Mouse (Mus musculus) MEL (cell line): Measurements from ENCODE around the gene Stac3. TPM values are rescaled to one million over a fixed set of nuclear protein-coding genes. Genes with fewer than 3 reads are reported as not detected.

Experiments
- DNase-seq: peaks from one replicate; pipeline ENCODE4 v3.0.0; 2011; ENCODE audit warnings: low read depth, low spot score
- H3K27ac ChIP-seq: 2 replicates; pipeline ENCODE4 v1.5.1; 2012; ENCODE audit warnings: low read depth, mild to moderate bottlenecking, control low read depth, low read length, moderate library complexity; ENCODE audit not compliant: control insufficient read depth
- H3K27me3 ChIP-seq, 2 experiments: fragments of 150-350 bp in 1 of 2; sonication (generic) in 1 of 2; 2 replicates each; pipeline ENCODE4 v1.6.1; 2012; ENCODE audit warnings: low read length in 2 of 2, mild to moderate bottlenecking in 2 of 2, improper control_type of control experiment in 1 of 2, moderate library complexity in 1 of 2; ENCODE audit not compliant: insufficient read depth in 2 of 2, control insufficient read depth in 1 of 2
- H3K36me3 ChIP-seq, 2 experiments: 2 replicates each; pipeline ENCODE4 v1.6.1; 2012 to 2014; ENCODE audit warnings: low read length in 2 of 2, improper control_type of control experiment in 1 of 2, inconsistent platforms in 1 of 2, mild to moderate bottlenecking in 1 of 2; ENCODE audit not compliant: insufficient read depth in 2 of 2, control insufficient read depth in 1 of 2
- H3K4me1 ChIP-seq, 2 experiments: fragments of 150-350 bp in 1 of 2; sonication (generic) in 1 of 2; 2 replicates each; pipeline ENCODE4 v1.6.1; 2012; ENCODE audit warnings: low read length in 2 of 2, improper control_type of control experiment in 1 of 2, mild to moderate bottlenecking in 1 of 2; ENCODE audit not compliant: insufficient read depth in 2 of 2, control insufficient read depth in 1 of 2
- H3K4me3 ChIP-seq, 2 experiments: fragments of 150-350 bp in 1 of 2; sonication (generic) in 1 of 2; 2 replicates each; pipeline ENCODE4 v1.5.1; 2012; ENCODE audit warnings: low read depth in 2 of 2, low read length in 2 of 2, mild to moderate bottlenecking in 2 of 2, moderate library complexity in 2 of 2, control low read depth in 1 of 2, improper control_type of control experiment in 1 of 2; ENCODE audit not compliant: control insufficient read depth in 1 of 2, insufficient read depth in 1 of 2
- H3K79me2 ChIP-seq: 2 replicates; pipeline ENCODE4 v1.6.1; 2012; ENCODE audit warnings: mild to moderate bottlenecking, low read length, moderate library complexity; ENCODE audit not compliant: control insufficient read depth, poor library complexity, insufficient read depth
- H3K9ac ChIP-seq: 2 replicates; pipeline ENCODE4 v1.6.1; 2012; ENCODE audit warnings: low read depth, mild to moderate bottlenecking, control low read depth, low read length, moderate library complexity; ENCODE audit not compliant: control insufficient read depth, poor library complexity, severe bottlenecking
- H3K9me3 ChIP-seq: fragments of 150-350 bp; sonication (generic); replicated peaks from 2 replicates; pipeline ENCODE4 v1.6.1; 2012; ENCODE audit warnings: mild to moderate bottlenecking, low read length, improper control_type of control experiment, moderate library complexity; ENCODE audit not compliant: insufficient read depth
- CTCF ChIP-seq, 3 experiments: IDR thresholded peaks in 2 of 3; conservative IDR thresholded peaks in 1 of 3; 2 replicates each; pipeline ENCODE4 v1.5.1; 2011 to 2012; ENCODE audit warnings: low read length in 3 of 3, low read depth in 2 of 3, mild to moderate bottlenecking in 2 of 3, improper control_type of control experiment in 1 of 3, inconsistent platforms in 1 of 3, mixed read lengths in 1 of 3, moderate library complexity in 1 of 3; ENCODE audit not compliant: control insufficient read depth in 1 of 3, insufficient read depth in 1 of 3, poor library complexity in 1 of 3, severe bottlenecking in 1 of 3
- E2F4 ChIP-seq: IDR thresholded peaks from 2 replicates; pipeline ENCODE4 v1.6.1; 2011; ENCODE audit warnings: low read depth, low read length, improper control_type of control experiment, borderline replicate concordance
- ETS1 ChIP-seq: IDR thresholded peaks from 2 replicates; pipeline ENCODE4 v1.6.1; 2012; ENCODE audit warnings: low read depth, mild to moderate bottlenecking, inconsistent platforms, low read length, improper control_type of control experiment, moderate library complexity
- SMC3 ChIP-seq: IDR thresholded peaks from 2 replicates; pipeline ENCODE4 v1.6.1; 2011; ENCODE audit warnings: low read depth, low read length, improper control_type of control experiment
- TAL1 ChIP-seq: IDR thresholded peaks from 2 replicates; pipeline ENCODE4 v1.6.1; 2012; ENCODE audit warnings: mild to moderate bottlenecking, inconsistent platforms, low read length, moderate library complexity, mixed read lengths
- USF2 ChIP-seq, 2 experiments: IDR thresholded peaks; 2 replicates each; pipeline ENCODE4 v1.6.1; 2011 to 2012; ENCODE audit warnings: improper control_type of control experiment in 2 of 2, low read length in 2 of 2, borderline replicate concordance in 1 of 2, inconsistent platforms in 1 of 2, low read depth in 1 of 2, mild to moderate bottlenecking in 1 of 2; ENCODE audit not compliant: insufficient read depth in 1 of 2
- polyA plus RNA-seq, 2 experiments: library from polyadenylated mRNA; stranded (reverse) in 1 of 2; unstranded in 1 of 2; fragments of >175 nt in 1 of 2; fragments of >200 nt in 1 of 2; gene quantifications; 2 replicates each; pipeline versions ENCODE4 v1.2.1 to v1.2.4; 2012; ENCODE audit warnings: low replicate concordance in 2 of 2, low read depth in 1 of 2; ENCODE audit not compliant: insufficient read length in 2 of 2, insufficient read depth in 1 of 2, missing spikeins in 1 of 2
- total RNA-seq: library from RNA; depleted of rRNA; stranded (reverse); fragments of 300-350 nt; gene quantifications from 2 replicates; pipeline ENCODE4 v1.2.3, GENCODE M21; 2012; rRNA removed

Gene Stac3
- total and polyA plus RNA-seq, 3 experiments, result 0.25 TPM; not detected in 2

DNA sequence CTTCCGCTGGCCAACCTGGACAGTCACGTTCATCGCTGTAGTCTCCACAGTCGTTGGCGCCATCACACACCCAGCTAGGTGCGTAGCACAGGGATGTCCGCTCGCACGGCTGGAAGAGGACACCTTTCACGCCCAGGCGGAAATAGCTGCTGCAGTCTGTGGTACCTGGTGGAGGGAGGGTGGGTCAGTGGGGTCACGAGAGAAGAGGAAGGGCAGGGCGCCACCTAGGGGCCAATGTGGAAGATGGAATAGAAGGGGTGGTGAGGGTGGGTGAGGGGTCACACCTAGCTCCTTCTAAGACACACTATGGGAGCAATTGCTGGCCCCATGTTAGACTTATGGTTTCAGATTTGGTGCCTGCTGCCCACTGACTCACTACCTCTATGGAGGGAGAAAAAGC is 55.9 kb downstream of the Stac3 start:
- peak; percentile 25 for DNase-seq
- TF ChIP-seq E2F4 (no peak), ETS1 (no peak), SMC3 (0 out of 2 replicates have a peak, but pooled peaks have one; percentile 26), USF2 (IDR thresholded peaks at IDR 0.05; ENCODE audit: borderline replicate concordance in 1 of 2, insufficient read depth in 1 of 2, low read depth in 1 of 2, low read length in 2 of 2) (no peak), TAL1 (no peak), CTCF (IDR thresholded peaks at IDR 0.05 in 2 of 3, conservative IDR thresholded peaks at IDR 0.05 in 1 of 3; ENCODE audit: control insufficient read depth in 1 of 3, insufficient read depth in 1 of 3, low read depth in 2 of 3, low read length in 3 of 3, poor library complexity in 1 of 3, severe bottlenecking in 1 of 3) (peak; percentile 40 to 79 (median 60))
- TF ChIP-seq, all 39 proteins: peak for 2
- Histone ChIP-seq H3K79me2 (no peaks in the 10 kb centered on the region), H3K4me1 (no peaks in the 10 kb centered on the region), H3K36me3 (no peaks in the 10 kb centered on the region), H3K4me3 (no peak overlapping the region), H3K27me3 (no peaks in the 10 kb centered on the region), H3K9me3 (no peaks in the 10 kb centered on the region), H3K27ac (no peak overlapping the region), H3K9ac (no peak overlapping the region)

Other genes starting within 250 kb of the Stac3 start
- gene Kif5a, start 238.3 kb upstream of the Stac3 start, total RNA-seq, result 0.42 and 0.52 TPM in 2 replicates
- 1 to 10 TPM in 1 of 2 experiments, not detected in 1; 1.3 TPM for gene Kif5a, start 238.3 kb upstream of the Stac3 start, polyA plus RNA-seq
- 223 and 240 TPM in 2 replicates for gene Dctn2, start 235.3 kb upstream of the Stac3 start, total RNA-seq
- gene Dctn2, start 235.3 kb upstream of the Stac3 start, polyA plus RNA-seq, result 100 to 1,000 TPM in 1 of 2 experiments, not detected in 1; 297 TPM
- gene Mbd6, start 212.7 kb upstream of the Stac3 start, total RNA-seq, result 4.2 and 5.0 TPM in 2 replicates
- 10 to 100 TPM in 1 of 2 experiments, not detected in 1; 44.8 TPM for gene Mbd6, start 212.7 kb upstream of the Stac3 start, polyA plus RNA-seq
- gene Mars, start 189.9 kb upstream of the Stac3 start, total RNA-seq, result 147 and 162 TPM in 2 replicates
- 100 to 1,000 TPM in 1 of 2 experiments, not detected in 1; 195 TPM for gene Mars, start 189.9 kb upstream of the Stac3 start, polyA plus RNA-seq
- gene Arhgap9, start 179.7 kb upstream of the Stac3 start, total RNA-seq, result 24.4 and 27.7 TPM in 2 replicates
- 10 to 100 TPM in 1 of 2 experiments, not detected in 1; 41.1 TPM for gene Arhgap9, start 179.7 kb upstream of the Stac3 start, polyA plus RNA-seq
- 1.3 and 1.4 TPM in 2 replicates for gene Gli1, start 159.7 kb upstream of the Stac3 start, total RNA-seq
- 1 to 10 TPM in 1 of 2 experiments, not detected in 1; 8.0 TPM for gene Gli1, start 159.7 kb upstream of the Stac3 start, polyA plus RNA-seq
- not detected in 2 replicates for gene Inhbe, start 147.3 kb upstream of the Stac3 start, total RNA-seq
- gene Inhbe, start 147.3 kb upstream of the Stac3 start, polyA plus RNA-seq, result under 1 TPM in 1 of 2 experiments, not detected in 1; 0.03 TPM
- gene Inhbc, start 131.3 kb upstream of the Stac3 start, total RNA-seq, result not detected in 2 replicates
- gene Inhbc, start 131.3 kb upstream of the Stac3 start, polyA plus RNA-seq, result not detected
- gene R3hdm2, start 121.4 kb upstream of the Stac3 start, total RNA-seq, result 8.0 and 8.2 TPM in 2 replicates
- 10 to 100 TPM in 1 of 2 experiments, not detected in 1; 60.6 TPM for gene R3hdm2, start 121.4 kb upstream of the Stac3 start, polyA plus RNA-seq
- gene Ndufa4l2, start 13.3 kb downstream of the Stac3 start, total RNA-seq, result 21.8 and 28.6 TPM in 2 replicates
- gene Ndufa4l2, start 13.3 kb downstream of the Stac3 start, polyA plus RNA-seq, result 10 to 100 TPM in 1 of 2 experiments, not detected in 1; 26.6 TPM
- 242 and 383 TPM in 2 replicates for gene Shmt2, start 20.8 kb downstream of the Stac3 start, total RNA-seq
- 100 to 1,000 TPM; 263 to 582 TPM for gene Shmt2, start 20.8 kb downstream of the Stac3 start, polyA plus RNA-seq
- not detected in 2 replicates for gene Nxph4, start 32.9 kb downstream of the Stac3 start, total RNA-seq
- under 1 TPM in 1 of 2 experiments, not detected in 1; 0.24 TPM for gene Nxph4, start 32.9 kb downstream of the Stac3 start, polyA plus RNA-seq
- 0.33 and 0.42 TPM in 2 replicates for gene Lrp1, start 119.5 kb downstream of the Stac3 start, total RNA-seq
- under 1 TPM in 1 of 2 experiments, not detected in 1; 0.39 TPM for gene Lrp1, start 119.5 kb downstream of the Stac3 start, polyA plus RNA-seq
- gene Stat6, start 141.3 kb downstream of the Stac3 start, total RNA-seq, result 31.1 and 34.9 TPM in 2 replicates
- 10 to 100 TPM in 1 of 2 experiments, not detected in 1; 50.2 TPM for gene Stat6, start 141.3 kb downstream of the Stac3 start, polyA plus RNA-seq
- 11.8 and 12.1 TPM in 2 replicates for gene Nemp1, start 165.2 kb downstream of the Stac3 start, total RNA-seq
- 10 to 100 TPM in 1 of 2 experiments, not detected in 1; 13.9 TPM for gene Nemp1, start 165.2 kb downstream of the Stac3 start, polyA plus RNA-seq
- gene Nab2, start 166.9 kb downstream of the Stac3 start, total RNA-seq, result 29.1 and 36.1 TPM in 2 replicates
- 10 to 100 TPM in 1 of 2 experiments, not detected in 1; 37.1 TPM for gene Nab2, start 166.9 kb downstream of the Stac3 start, polyA plus RNA-seq
- gene Myo1a, start 203.5 kb downstream of the Stac3 start, total RNA-seq, result 0.08 TPM in 1 of 2 replicates, not detected in the other
- gene Myo1a, start 203.5 kb downstream of the Stac3 start, polyA plus RNA-seq, result under 1 TPM in 1 of 2 experiments, not detected in 1; 0.33 TPM
- gene Tac2, start 222.8 kb downstream of the Stac3 start, total RNA-seq, result not detected in 2 replicates
- under 1 TPM in 1 of 2 experiments, not detected in 1; 0.32 TPM for gene Tac2, start 222.8 kb downstream of the Stac3 start, polyA plus RNA-seq
- 4.8 and 5.1 TPM in 2 replicates for gene Zbtb39, start 237.9 kb downstream of the Stac3 start, total RNA-seq
- 10 to 100 TPM in 1 of 2 experiments, not detected in 1; 11.0 TPM for gene Zbtb39, start 237.9 kb downstream of the Stac3 start, polyA plus RNA-seq